Mouse (Mus musculus) left cerebral cortex, adult 11 months (tissue): ENCODE results near the gene Zfp366.
"Not testable (repeated sequence)": the region's sequence is repeated elsewhere in the genome, so short reads cannot be mapped to it uniquely, and the experiment has no call there.

Experiments used
- DNase-seq: peaks from one replicate; pipeline ENCODE4 v3.0.0; 2022; ENCODE audit warnings: low spot score

The Zfp366 gene

GRCm38 (mm10) chr13:99184155-99184886 lies at the start of gene Zfp366:
TSS of gene Zfp366 (plus strand) at chr13:99184823.
- DNase-seq: no peak

DNA sequence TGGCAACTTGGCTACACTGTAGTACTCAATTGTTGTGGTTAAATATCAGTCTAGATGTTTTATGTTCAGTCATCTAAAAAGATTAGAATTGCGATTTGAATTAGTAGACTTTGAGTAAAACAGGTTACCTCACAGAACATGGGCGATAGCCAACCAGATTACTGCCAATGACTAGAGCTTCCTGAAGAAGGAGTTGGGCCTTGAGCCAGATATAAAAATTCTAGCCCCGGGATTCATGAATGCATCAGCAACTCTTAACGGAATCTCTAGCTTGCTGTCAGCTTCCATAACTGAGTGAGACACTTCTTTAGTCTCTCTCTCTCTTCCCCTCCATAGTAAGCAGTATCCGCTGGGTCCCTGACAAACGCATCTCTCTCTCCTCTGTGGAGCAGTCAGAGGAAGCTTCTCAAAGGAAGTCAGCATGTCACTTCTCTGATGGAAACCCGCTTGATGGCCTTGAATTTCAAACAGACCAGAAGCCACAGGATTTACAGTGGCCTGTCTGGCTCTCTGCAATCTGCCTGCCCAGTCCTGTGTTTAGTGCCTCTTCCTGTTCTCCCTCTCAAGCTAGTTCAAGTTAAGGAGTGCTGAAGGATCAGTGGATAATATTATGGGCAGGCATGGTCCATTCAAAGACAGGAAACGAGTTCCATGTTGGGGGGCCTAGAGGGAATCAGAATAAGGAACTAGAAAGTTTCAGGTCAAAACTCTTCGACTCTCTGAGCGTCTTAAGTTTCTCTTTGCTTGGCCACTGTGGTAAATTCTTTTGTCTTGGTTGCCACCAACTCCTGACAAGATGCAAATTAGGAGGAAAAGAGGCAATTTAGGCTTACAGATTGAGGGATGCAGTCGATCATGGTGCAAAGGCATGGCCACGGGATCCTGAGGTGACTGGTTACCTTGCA lies 46.0 kb upstream of the Zfp366 start:
- DNase-seq: no peak

DNA sequence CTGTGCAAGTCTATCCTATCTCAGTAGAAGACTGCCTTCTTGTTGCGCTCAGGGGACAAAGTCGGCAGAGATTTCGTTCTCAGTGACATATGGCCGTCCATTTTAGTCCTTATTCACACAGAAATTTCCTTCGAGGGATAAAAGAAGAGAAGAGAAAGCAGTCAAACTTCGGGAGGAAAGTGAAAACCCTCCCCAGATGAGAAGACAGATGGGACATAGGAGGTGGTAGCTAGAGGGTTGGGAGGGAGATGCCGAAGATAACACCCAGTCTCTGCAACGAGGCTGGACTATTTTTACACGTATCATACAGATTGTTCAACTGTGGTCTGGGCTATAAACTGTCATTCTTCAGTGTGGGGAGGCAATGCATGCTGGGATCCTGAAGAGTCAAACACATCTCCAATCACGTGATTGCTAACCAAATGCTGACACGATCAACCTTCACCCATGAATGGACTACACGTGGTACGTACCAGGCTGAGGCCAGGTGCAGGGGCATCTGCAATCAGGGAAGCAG lies 38.2 kb upstream of the Zfp366 start:
- peak; percentile 63 for DNase-seq

DNA sequence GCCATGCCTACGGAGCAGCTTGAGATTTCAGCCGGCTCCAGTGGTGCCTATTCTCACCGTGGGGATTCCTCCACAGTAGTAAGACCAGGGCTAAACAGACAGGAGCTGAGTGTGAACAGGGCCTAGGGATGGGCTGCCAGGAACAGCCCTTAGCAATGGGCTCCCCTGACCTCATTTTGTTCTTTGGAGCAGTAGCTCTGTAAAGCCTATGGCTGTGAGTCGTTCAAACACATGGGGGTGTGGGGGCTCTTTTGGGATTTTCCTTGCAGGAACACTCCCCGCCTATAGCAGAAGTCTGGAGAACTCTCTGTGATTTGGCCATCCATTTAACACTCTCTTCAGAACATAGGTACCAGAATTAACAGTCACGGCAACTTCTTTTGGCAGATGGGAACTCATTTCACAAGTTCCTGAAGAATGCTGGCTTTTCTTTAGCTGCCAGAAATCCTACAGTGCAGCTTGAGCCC lies 36.9 kb upstream of the Zfp366 start:
- DNase-seq: peak; percentile 67

- DNase-seq: no peak
Measured at GRCm38 (mm10) chr13:99149551-99150305, 34.9 kb upstream of the Zfp366 start.

GRCm38 (mm10) chr13:99150626-99151025 lies 34.0 kb upstream of the Zfp366 start:
- DNase-seq: no peak

GRCm38 (mm10) chr13:99151121-99151520 lies 33.5 kb upstream of the Zfp366 start:
- no peak for DNase-seq

- DNase-seq: no peak
Measured at GRCm38 (mm10) chr13:99152305-99152930, 32.2 kb upstream of the Zfp366 start.

DNA sequence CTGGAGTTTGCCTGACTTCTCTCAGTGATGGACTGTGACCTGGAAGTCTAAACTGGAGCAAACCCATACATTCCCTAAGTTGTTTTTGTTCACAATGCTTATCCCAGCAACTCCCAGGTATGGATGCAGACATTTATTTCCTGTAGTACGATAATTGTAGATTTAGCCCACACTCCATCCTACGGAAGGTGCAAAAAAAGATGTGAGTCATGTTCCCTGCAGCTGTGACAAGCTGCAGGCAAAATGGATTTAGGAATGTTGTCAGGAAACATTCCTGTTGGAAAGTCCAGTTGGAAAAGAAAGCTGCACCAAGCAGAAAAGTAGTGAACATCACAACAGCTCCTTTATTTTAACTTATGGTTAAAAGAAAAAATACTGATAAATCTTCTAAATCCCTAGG lies 26.9 kb upstream of the Zfp366 start:
- no peak for DNase-seq

DNA sequence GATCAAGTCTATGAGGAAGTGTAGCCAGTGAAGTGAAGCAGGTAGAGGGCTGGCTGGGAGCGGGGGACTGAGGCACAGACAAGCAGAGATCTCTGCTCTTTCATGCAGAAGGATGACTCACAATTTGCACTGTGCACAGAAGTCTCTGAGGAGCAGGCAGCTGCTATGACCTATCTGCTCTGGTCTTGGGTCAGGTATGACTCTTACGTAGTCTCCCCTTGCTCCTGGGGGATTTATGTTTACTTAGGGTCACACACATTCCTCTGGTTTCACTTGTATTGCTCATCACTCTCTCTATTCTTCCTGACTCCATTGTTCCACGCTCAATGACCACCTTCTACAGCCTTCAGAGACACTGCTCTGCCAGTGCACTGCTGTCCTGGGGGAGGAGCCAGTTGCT lies 25.9 kb upstream of the Zfp366 start:
- no peak for DNase-seq

DNA sequence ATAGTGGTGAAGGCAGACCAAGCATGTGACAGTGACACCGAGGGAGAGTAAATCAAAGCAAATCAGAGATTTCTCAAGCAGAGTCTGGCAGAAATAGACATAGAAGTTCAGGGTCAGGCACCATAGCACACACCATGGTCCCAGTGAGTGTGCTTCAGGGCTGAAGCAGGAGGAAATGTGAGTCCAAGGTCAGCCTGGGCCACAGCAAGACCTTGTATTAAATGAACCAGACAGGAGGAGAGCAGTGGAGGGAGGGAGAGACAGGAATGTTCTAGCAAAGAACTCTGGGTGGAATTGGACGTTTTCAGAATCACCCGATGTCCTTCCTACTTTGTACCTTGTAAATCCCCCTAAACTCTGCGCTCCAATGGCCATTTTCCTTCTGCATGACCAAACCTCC lies 21.6 kb upstream of the Zfp366 start:
- DNase-seq: no peak

GRCm38 (mm10) chr13:99163521-99164359 lies 20.9 kb upstream of the Zfp366 start:
- DNase-seq: no peak

DNA sequence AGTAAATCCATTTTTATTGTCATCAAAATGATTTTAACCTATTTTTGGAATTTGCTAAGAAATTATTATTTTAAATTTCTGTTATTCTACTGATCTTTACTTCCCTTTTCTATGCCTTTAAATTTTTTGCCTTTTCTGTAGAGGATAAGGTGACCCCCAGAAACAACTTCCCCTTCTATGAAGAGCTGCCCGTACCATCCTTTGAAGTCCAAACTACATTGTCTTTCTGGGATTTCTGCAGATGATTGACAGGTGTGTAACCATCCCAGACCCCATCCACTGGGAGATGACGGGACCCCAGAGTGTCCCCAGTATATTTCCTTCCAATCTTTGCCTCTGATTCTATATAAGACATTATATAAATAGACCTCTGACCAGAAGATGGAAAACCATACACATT lies 20.3 kb upstream of the Zfp366 start:
- DNase-seq: no peak

DNA sequence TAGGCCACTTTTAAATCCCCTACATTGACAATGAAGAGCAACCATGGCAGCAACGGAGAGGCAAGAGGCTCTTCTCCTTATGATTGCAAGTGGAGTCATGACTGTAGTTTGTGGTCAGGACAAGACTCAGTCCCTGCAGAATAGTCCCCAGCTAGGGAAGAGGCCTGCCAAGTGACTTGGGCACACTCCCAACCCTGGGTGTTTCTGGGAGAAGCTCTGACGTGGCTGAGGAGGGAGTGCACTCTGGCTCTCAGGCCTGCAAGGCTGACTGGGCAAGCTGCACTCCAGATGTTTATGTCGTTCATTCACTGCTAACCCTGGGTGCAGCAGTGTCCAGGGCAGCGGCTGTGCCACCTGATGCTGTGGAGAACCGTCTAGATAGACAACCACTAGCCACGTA lies 15.2 kb upstream of the Zfp366 start:
- no peak for DNase-seq

DNA sequence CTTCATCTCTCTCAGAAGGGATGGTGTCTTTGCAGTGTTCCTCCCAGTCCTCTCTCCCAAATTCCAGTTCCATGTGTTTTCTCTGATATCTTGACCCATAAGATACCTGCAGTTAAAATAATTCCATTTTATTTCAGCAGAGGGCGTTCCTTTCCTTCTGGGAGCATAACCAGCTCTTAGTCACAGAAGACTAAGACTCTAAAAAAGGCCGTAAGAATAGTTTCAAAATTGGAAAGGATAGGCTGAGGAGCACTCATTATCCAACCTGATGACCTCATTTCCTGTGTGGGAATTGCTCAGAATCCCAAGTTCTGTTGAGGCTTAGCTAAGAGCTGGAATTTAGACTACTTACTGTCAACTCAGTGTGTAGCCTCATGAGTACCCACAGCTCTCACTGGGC lies 14.3 kb upstream of the Zfp366 start:
- no peak for DNase-seq

DNA sequence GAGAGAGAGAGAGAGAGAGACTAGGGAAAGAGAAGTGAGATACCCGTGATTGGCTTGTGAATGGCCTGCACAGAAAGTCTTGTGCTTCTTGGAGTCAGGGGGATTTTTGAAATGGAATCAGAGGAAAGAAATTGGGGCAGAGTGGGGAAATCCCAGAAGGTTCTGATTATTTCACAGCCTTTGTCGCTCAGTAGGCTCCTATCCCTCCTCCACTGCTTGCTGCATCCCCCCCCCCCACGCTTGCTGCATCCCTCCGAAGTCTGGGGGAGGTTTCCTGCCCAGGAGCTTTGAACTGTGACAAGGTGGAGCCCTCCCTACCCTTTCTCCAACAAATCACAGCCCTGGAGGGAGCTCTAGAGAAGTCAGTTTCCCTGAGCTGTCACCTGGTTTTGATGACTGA lies 10.8 kb upstream of the Zfp366 start:
- DNase-seq: no peak

- not testable (repeated sequence) for DNase-seq
Measured at GRCm38 (mm10) chr13:99182828-99183227, 1.8 kb upstream of the Zfp366 start.

- no peak for DNase-seq
Measured at GRCm38 (mm10) chr13:99183257-99183895, 1.2 kb upstream of the Zfp366 start.

DNA sequence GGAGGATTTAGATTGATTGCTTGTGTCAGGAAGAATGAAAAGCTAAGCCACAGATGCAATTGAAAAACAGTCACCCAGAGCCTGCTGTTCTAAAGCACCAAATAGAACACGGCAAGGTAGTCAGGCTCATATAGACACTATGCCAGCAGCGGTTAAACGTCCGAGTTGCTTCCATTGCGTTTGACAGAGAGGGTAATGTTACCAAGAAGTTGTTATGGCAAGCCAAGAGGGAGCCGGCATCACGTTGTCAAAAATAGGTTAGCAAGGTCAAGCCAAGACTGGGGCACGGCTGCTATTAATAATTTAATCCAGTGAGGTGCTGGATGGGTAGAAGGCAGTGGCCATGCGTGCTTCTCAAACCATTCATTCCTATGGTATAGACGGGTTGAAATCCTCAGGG lies 950 bp downstream of the Zfp366 start:
- no peak for DNase-seq

- no peak for DNase-seq
Measured at GRCm38 (mm10) chr13:99186138-99186853, 1.7 kb downstream of the Zfp366 start.
